Mouse (Mus musculus) Patski (cell line): Measurements from ENCODE around the gene Gsg1l. TPM values are rescaled to one million over a fixed set of nuclear protein-coding genes. Genes with fewer than 3 reads are reported as not detected.

Experiments
- ATAC-seq: fragments of 100-300 bp; one replicate; pipeline ENCODE4 v1.8.0; 2021
- CTCF ChIA-PET: fragments of 350-600 bp; sonication (Branson Sonifier 250); formaldehyde crosslinking; loops from one replicate; lab custom pipeline; 2022; ENCODE audit warnings: inconsistent platforms; lab: Charles Lee
- POLR2A ChIA-PET: fragments of 350-600 bp; sonication (Branson Sonifier 250); formaldehyde crosslinking; loops from one replicate; lab custom pipeline; 2022; ENCODE audit warnings: antibody characterized with exemption, inconsistent platforms; lab: Charles Lee
- DNase-seq: peaks from one replicate; pipeline ENCODE4 v3.0.0-alpha.2; 2011; ENCODE audit warnings: low read depth, low spot score
- H3K27me3 ChIP-seq: fragments of 371-371 bp; one replicate; pipeline ENCODE4 v1.5.1; 2021
- CTCF ChIP-seq: fragments of 100-300 bp; IDR thresholded peaks from one replicate; pipeline ENCODE4 v1.5.1; 2021
- in situ Hi-C: fragments of 300-500 bp; cut with MboI; formaldehyde crosslinking; loops from 3 replicates; pipeline ENCODE4 v1.11.1; 2018; ENCODE audit warnings: low pct_unique_long_range_greater_than_20kb, mixed read lengths
- polyA plus RNA-seq: library from polyadenylated mRNA; unstranded; gene quantifications from one replicate; pipeline ENCODE4 v1.2.3, GENCODE M21; 2021

Gene Gsg1l
- polyA plus RNA-seq, 1 experiment from 2014 or later = not detected

DNA sequence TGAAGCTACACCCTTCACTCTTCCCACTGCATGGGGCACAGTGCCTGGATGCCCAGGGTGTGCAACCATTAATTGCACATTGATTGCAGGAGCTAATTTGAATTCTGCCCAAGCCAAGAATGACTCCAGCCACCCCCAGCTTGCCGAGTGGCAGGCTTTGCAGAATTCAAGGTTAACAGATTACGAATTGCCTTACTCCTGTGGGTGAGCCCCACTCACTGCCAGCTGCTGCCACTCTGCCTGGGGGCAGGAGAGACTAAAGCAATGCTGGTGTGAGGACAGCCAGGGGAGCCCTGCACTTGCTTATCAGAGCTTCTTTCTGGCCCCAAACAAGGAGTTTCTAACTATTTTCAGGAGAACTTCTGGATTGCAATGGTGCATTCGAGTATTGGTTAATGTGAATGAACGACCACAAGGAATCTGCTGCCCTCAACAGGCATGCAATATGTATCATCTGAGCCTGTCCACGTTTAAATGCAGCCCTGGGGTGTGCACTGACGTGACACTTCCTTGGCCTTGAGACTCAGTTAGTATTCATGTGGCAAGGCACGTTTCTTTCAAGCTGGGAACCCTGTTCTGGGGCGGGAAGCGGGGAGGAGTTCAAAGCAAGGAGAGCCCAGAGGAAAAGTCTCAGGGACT, 1.2 kb upstream of the Gsg1l start:
- CTCF ChIA-PET = interaction anchor here (0.8 to 1.4 kb wide), 2 partner anchors 11 to 405 kb away, joined by 3 read pairs; no protein-coding TSS in a partner anchor
- DNase-seq = no peak
- no peak for ATAC-seq
- TF ChIP-seq CTCF = no peak
- H3K27me3 ChIP-seq = peaks cover 20% of the 10 kb centered on the region
- POLR2A ChIA-PET = no interaction called here
- in situ Hi-C loops = loop anchor here (25.0 kb wide), 1 partner anchor 621 kb away; no protein-coding TSS in a partner anchor

DNA sequence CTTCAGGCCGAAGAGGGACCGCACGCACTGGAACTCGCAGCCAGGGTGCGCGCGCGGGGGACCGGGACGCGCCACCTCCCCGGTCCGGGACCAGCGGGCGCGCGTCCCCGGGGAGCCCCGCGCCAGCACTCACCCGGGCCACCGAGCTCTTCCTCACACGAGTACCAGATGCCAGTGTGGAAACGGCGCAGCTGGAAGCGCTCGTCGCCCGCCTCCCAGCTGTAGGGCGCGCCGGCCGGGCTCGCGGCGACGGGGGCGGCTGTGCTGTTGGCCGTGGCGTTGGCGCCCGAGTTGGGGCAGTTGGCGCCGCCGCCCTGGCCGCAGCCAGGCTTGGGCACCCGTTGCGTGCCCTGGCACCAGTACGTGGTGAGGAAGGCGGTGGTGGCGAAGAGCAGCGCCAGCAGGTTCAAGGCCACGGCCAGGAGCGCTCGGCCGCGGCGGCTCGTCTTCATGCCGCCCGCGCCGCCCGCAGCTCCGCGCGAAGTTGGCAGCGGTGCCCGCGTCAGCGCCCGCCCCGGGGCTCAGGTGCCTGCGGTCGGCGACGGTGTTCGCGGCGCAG, 405 bp downstream of the Gsg1l start:
- in situ Hi-C loops = loop anchor here (25.0 kb wide), 1 partner anchor 620 kb away; no protein-coding TSS in a partner anchor
- TF ChIP-seq CTCF = no peak
- ATAC-seq (no peak), DNase-seq (no peak)
- ChIA-PET POLR2A (interaction anchor here (0.7 kb wide), 1 partner anchor 93 kb away, joined by 3 read pairs; no protein-coding TSS in a partner anchor), CTCF (no interaction called here)
- peaks cover 20% of the 10 kb centered on the region for H3K27me3 ChIP-seq

DNA sequence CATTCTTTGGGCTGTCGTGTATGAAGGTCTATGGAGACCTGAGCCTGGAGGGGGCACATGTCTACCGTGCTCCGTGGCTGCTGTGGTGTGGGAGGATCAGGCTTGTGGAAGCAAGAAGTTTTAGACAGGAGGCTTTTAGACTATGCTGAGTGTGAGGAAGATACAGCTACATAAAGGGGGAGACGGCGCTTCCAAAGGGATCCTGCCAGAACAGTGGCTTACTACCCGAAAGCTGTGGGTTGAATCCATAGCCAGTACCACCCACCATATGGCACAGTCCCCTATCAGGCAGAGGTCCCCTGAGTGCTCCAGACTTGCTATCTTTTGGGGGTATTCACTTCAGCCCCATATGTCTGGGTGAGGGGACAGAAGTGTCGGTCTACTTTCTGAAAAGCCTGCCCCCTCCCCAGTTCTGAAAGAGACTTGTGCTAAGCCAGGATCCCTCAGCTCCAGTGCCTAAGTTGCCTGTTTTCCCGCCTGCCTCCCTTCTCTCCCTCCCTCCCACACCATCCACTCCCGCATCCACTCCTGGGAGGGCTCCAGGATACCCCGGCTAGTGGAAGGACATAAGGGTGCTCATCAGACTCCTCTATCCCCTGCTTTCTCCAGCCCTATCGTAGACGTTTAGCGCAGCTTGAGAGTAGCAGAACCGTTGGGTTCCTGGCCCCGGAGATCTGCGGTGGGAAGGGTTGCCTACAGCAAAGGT, 1.1 kb downstream of the Gsg1l start:
- DNase-seq (no peak), ATAC-seq (no peak)
- ChIA-PET CTCF (no interaction called here), POLR2A (interaction anchor here (0.7 kb wide), 1 partner anchor 94 kb away, joined by 3 read pairs; no protein-coding TSS in a partner anchor)
- TF ChIP-seq CTCF = no peak
- H3K27me3 ChIP-seq = peaks cover 20% of the 10 kb centered on the region
- in situ Hi-C loops = loop anchor here (25.0 kb wide), 1 partner anchor 619 kb away; no protein-coding TSS in a partner anchor

DNA sequence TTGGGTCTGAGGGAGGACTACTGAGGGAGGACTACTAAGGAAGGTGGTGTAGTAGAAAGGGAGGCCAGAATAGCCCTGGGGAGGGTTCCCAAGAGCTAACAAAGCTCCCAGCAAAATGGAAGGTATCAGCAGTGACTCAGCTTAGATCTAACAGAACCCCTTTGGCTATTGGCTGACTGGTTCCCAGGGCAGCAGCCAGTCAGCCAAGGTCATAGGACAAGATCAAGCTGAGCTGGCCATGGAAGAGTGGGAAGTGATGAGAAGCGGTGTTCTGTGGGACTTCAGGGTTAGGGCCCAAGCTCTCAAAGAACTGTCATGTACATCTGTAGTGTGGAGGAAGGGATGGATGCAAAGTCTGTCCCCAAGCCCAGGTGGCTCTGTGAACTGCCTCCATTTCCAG, 5.3 kb downstream of the Gsg1l start:
- TF ChIP-seq CTCF = no peak
- H3K27me3 ChIP-seq = peaks cover 8% of the 10 kb centered on the region
- DNase-seq = no peak
- ChIA-PET CTCF (no interaction called here), POLR2A (interaction anchor here (1.0 kb wide), 1 partner anchor 542 kb away, joined by 3 read pairs; no protein-coding TSS in a partner anchor)
- no peak for ATAC-seq
- in situ Hi-C loops = loop anchor here (25.0 kb wide), 1 partner anchor 615 kb away; no protein-coding TSS in a partner anchor

DNA sequence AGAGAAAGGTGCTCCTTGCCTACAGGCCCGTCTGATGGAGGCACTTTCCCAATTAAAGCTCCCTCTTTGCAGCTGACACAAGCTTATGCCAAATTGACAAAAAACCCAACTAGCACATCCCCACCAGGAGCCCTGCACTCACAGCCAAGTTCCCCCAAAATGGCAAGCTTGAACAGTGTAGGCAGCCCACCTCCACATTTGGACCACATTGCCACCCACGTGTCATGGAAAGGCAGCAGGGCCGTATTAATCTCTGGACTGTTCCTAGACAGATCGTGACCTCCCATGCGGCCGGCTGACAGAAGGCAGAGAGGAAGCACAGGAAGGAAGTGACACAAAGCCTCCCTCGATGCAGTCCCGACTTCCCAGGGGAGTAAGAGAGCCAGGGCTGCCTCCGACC, 7.2 kb downstream of the Gsg1l start:
- ChIA-PET CTCF (no interaction called here), POLR2A (no interaction called here)
- DNase-seq (no peak), ATAC-seq (no peak)
- in situ Hi-C loops = loop anchor here (25.0 kb wide), 1 partner anchor 613 kb away; no protein-coding TSS in a partner anchor
- H3K27me3 ChIP-seq = peaks cover 4% of the 10 kb centered on the region
- no peak for TF ChIP-seq CTCF

DNA sequence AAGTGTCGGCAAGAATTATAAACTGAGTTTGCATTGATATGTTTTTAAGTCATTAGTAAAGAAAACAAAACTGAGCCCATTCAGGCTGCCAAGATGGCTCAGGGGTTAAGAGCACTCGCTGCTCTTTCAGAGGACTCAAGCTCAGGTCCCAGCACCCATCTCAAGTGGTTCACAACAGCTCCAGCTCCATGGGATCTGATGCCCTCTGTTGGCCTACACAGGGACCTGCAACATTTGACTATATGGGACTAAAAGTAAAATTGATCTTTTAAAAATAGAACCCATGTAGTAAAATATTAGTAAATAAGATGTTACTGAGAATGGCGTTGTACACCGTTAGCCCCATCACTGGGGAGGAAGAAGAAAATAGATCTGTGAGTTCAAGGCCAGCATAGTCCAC, 11.9 kb downstream of the Gsg1l start:
- ChIA-PET CTCF (no interaction called here), POLR2A (no interaction called here)
- H3K27me3 ChIP-seq = peaks cover 4% of the 10 kb centered on the region
- in situ Hi-C loops = no loop called here
- ATAC-seq (no peak), DNase-seq (no peak)
- TF ChIP-seq CTCF = no peak

DNA sequence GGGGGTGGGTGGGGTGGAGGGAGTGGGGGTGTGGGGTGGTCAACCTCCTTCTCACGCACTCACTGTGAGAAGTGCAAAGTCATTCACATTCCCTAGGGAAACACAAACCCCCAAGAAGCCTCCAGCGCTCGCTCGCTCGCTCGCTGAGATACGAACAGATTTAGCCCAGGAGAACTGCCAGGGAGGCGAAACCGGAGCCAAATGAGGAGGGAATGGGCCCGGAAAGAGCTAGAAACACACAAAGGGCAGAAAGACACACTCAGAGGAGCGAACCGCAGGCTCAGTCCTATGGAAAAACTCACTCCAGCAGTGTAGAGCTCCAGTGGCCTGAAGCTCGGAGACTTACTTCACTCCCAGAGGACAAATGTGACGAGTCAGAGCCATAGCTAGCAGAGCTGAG, 15.4 kb downstream of the Gsg1l start:
- no peak for ATAC-seq
- DNase-seq = no peak
- in situ Hi-C loops = no loop called here
- TF ChIP-seq CTCF = no peak
- H3K27me3 ChIP-seq = peaks cover 12% of the 10 kb centered on the region
- ChIA-PET CTCF (interaction anchor here (0.7 kb wide), 1 partner anchor 319 kb away, joined by 3 read pairs; no protein-coding TSS in a partner anchor), POLR2A (no interaction called here)

DNA sequence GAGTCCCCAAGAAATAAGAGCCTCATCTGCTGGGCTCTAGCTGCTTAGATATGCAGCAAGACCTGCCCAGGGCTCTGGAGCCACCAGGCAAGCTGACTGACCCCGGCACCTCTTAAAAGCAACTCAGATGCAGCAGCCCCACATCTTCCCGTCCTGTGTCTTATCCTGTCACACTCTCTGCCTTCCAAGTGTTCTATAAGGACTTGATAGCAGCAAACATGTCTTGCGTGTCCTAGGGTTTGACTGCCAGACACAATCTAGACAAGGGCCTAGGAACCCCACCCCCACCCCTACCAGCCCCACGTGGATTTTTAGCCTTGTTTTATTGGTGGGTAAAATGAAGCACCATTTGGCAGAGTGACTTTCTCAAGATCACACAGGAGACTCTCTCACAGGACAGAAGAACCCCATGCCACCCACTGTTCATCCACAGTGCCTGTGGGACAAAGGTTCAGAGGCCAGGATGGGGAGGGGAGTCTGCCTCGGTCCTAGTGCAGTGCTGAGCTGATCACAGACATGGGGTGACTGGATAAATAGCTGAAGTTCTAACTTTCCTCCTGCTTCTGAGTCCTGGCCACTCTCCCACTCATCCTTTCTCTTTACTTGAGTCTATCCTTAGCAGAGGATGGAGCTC, 16.9 kb downstream of the Gsg1l start:
- peaks cover 8% of the 10 kb centered on the region for H3K27me3 ChIP-seq
- ChIA-PET POLR2A (no interaction called here), CTCF (no interaction called here)
- in situ Hi-C loops = no loop called here
- no peak for TF ChIP-seq CTCF
- no peak for DNase-seq
- ATAC-seq = no peak

DNA sequence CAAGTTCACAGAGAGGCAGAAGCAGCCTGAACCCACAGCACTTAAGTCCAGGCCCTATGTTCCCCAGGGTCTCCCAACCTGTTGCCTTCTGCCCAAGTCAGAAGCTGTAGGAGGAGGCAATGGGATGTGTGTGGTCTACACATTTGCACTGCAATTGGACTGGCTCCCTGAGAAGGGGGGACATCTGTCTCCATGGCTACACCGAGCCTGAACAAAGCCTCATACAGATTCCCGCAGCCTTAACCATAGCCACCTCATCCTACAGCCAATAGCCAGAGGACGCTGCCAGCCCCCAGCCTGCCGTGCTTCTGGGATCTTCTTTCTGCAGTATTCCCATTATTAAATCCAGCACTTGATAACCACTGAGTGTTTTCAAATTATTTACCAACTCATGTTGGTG, 20.0 kb downstream of the Gsg1l start:
- POLR2A ChIA-PET = no interaction called here

DNA sequence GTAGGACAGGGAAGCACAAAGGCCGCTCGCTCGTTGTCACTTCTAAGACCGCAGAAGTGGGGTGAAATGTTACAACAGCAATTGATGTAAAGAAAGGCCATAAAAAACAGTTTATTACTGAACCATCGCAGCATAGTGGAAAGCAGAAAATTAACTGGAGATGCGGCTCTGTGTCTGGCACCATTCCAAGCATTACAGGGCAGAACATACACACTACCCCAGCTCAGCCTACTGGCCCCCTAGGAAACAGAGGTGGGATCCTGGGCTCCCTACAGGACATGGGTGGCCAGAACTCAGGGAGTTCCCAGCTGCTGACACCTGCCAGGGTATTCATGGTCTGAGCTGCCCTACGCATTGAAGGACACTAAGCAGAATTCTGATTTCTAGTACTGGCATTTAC, 23.3 kb downstream of the Gsg1l start:
- ATAC-seq (no peak), DNase-seq (no peak)
- TF ChIP-seq CTCF = no peak
- ChIA-PET CTCF (no interaction called here), POLR2A (no interaction called here)
- in situ Hi-C loops = no loop called here
- H3K27me3 ChIP-seq = peaks cover 39% of the 10 kb centered on the region

More for the DNA sequence above, 20.0 kb downstream of the Gsg1l start:
- in situ Hi-C loops = no loop called here
- CTCF ChIA-PET = no interaction called here
- TF ChIP-seq CTCF = no peak
- DNase-seq (no peak), ATAC-seq (no peak)
- H3K27me3 ChIP-seq = peaks cover 21% of the 10 kb centered on the region
